Mouse (Mus musculus): ENCODE results near the gene Arid5b. TPM values are rescaled to one million over a fixed set of nuclear protein-coding genes. Genes with fewer than 3 reads are reported as not detected.

Gene Arid5b
- polyA plus RNA-seq, 1 experiment from 2014 or later: 10.6 TPM

GRCm38 (mm10) chr10:68136051-68136450, 142.5 kb downstream of the Arid5b start:
- H3K27me3 ChIP-seq (replicated peaks; ENCODE audit: control insufficient read depth, insufficient read depth, low read length): no peaks in the 10 kb centered on the region
- H3K4me3 ChIP-seq (ENCODE audit: low read depth, low read length): peak overlapping the region; percentile 28

DNA sequence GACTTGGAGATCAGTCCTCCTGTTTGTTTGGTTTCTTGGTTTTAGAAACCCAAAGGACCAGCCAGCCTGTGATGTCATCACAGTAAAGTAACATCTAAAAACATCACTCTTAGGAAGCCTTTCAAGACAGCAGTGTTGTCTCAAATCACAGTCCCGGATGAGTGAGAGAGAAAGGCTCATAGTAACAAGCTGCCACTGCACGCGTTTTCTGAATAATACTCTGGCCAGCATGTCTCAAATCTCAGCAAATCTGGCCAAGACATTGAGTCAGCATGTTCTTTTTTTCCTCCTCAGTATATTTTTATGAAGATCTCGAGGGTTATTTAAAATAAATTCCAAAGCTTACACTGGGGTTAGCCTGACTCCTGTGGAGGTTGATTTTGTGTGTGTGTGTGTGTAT, 143.1 kb downstream of the Arid5b start:
- DNase-seq (ENCODE audit: low spot score): no peak
- H3K27me3 ChIP-seq (replicated peaks; ENCODE audit: control insufficient read depth, insufficient read depth, low read length): no peaks in the 10 kb centered on the region

More at GRCm38 (mm10) chr10:68136051-68136450, 142.5 kb downstream of the Arid5b start:
- DNase-seq (ENCODE audit: low spot score) (no peak), ATAC-seq (peak; percentile 24; the same call in 1 of the 2 replicates)
- Histone ChIP-seq H3K9me3 (replicated peaks; ENCODE audit: control insufficient read depth, low read length) (no peaks in the 10 kb centered on the region), H3K9ac (ENCODE audit: low read length) (peak overlapping the region; percentile 56), H3K4me1 (ENCODE audit: control insufficient read depth, insufficient read depth, low read length) (peaks cover 25% of the 10 kb centered on the region), H3K4me2 (ENCODE audit: low read length) (peak overlapping the region; percentile 70), H3K27ac (ENCODE audit: low read depth, low read length) (peak overlapping the region; percentile 58; the same call in 1 of the 2 replicates), H3K36me3 (ENCODE audit: control insufficient read depth, insufficient read depth, low read length) (no peaks in the 10 kb centered on the region)
- 3% methylated on average over 9 of the region's 9 CpGs for WGBS

DNA sequence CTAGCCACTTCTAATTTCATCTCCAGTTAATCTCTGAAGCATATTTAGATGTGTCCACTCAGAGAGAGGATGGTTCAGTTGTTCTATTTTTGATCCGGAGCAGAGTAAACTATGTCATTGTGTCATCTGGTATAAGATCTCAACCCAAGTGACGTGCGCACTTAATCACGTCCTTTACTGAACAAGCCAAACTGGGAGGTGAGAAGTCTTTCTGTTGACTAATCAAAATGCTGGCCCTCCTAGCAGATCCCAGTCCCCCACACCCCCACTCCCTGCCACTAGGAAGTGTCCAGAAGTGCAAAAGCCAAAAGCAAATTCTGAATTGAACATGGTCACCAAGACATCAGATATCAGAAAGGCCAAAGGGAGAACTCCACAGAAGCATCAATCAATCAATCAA, 144.0 kb downstream of the Arid5b start:
- Histone ChIP-seq H3K36me3 (ENCODE audit: control insufficient read depth, insufficient read depth, low read length) (no peaks in the 10 kb centered on the region), H3K4me2 (ENCODE audit: low read length) (no peak overlapping the region), H3K9me3 (replicated peaks; ENCODE audit: control insufficient read depth, low read length) (no peaks in the 10 kb centered on the region), H3K27ac (ENCODE audit: low read depth, low read length) (no peak overlapping the region), H3K4me3 (ENCODE audit: low read depth, low read length) (no peak overlapping the region), H3K4me1 (ENCODE audit: control insufficient read depth, insufficient read depth, low read length) (peaks cover 21% of the 10 kb centered on the region), H3K27me3 (replicated peaks; ENCODE audit: control insufficient read depth, insufficient read depth, low read length) (no peaks in the 10 kb centered on the region), H3K9ac (ENCODE audit: low read length) (no peak overlapping the region)
- ATAC-seq (no peak), DNase-seq (ENCODE audit: low spot score) (no peak)
- 87% methylated on average over 4 of the region's 4 CpGs for WGBS

More for the DNA sequence above, 143.1 kb downstream of the Arid5b start:
- no peak overlapping the region for H3K4me3 ChIP-seq (ENCODE audit: low read depth, low read length)
- WGBS: 24% methylated on average over 4 of the region's 4 CpGs
- no peak overlapping the region for H3K27ac ChIP-seq (ENCODE audit: low read depth, low read length)
- no peak for ATAC-seq
- peaks cover 25% of the 10 kb centered on the region for H3K4me1 ChIP-seq (ENCODE audit: control insufficient read depth, insufficient read depth, low read length)
- no peaks in the 10 kb centered on the region for H3K36me3 ChIP-seq (ENCODE audit: control insufficient read depth, insufficient read depth, low read length)
- H3K4me2 ChIP-seq (ENCODE audit: low read length): peak overlapping the region; percentile 70; the same call in 1 of the 2 replicates
- no peaks in the 10 kb centered on the region for H3K9me3 ChIP-seq (replicated peaks; ENCODE audit: control insufficient read depth, low read length)
- H3K9ac ChIP-seq (ENCODE audit: low read length): 0 out of 2 replicates have a peak overlapping the region, but pooled peaks have one; percentile 8

DNA sequence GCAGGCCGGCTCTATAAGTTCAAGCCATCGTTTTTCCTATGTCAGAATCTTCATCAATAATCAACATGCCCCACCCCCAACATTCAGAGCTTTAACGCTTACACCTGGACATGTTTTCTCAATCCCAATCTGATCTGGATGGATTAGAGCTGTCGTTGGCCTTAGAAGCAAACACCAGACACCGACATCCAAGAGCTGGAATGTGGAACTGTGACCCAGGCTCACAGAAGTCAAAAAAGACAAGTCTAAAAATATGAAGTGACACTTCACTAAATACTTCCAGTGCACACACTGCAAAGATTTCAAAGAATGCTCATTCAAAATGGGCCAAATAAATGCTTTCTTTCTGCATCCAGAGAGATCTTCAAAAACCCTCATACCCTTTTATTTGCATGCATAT, 144.5 kb downstream of the Arid5b start:
- H3K27ac ChIP-seq (ENCODE audit: low read depth, low read length): no peak overlapping the region
- ATAC-seq (no peak), DNase-seq (ENCODE audit: low spot score) (no peak)
- 87% methylated on average over 5 of the region's 5 CpGs for WGBS
- no peaks in the 10 kb centered on the region for H3K27me3 ChIP-seq (replicated peaks; ENCODE audit: control insufficient read depth, insufficient read depth, low read length)
- H3K4me1 ChIP-seq (ENCODE audit: control insufficient read depth, insufficient read depth, low read length): peaks cover 21% of the 10 kb centered on the region
- no peaks in the 10 kb centered on the region for H3K9me3 ChIP-seq (replicated peaks; ENCODE audit: control insufficient read depth, low read length)
- no peak overlapping the region for H3K4me3 ChIP-seq (ENCODE audit: low read depth, low read length)
- no peaks in the 10 kb centered on the region for H3K36me3 ChIP-seq (ENCODE audit: control insufficient read depth, insufficient read depth, low read length)
- H3K9ac ChIP-seq (ENCODE audit: low read length): no peak overlapping the region
- no peak overlapping the region for H3K4me2 ChIP-seq (ENCODE audit: low read length)

DNA sequence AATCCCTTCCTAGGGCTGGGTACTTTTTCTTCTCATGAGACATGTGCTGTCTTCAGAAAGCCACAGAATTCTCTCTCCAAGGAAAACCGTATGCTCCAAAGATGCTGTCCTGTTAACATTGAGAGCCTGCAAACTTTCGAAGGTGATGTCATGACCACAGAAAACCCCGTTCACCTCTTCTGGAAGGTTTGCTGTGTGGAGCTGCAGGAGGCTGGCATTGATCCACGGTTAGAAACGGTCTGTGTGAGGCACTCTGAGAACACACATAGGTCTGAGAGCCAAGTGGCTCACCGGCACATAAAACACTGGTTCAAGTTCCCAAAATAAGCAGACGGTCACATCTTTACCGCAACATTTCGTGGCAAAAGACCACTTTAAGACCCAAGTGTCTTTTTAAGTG, 145.9 kb downstream of the Arid5b start:
- ATAC-seq (no peak), DNase-seq (ENCODE audit: low spot score) (no peak)
- no peaks in the 10 kb centered on the region for H3K27me3 ChIP-seq (replicated peaks; ENCODE audit: control insufficient read depth, insufficient read depth, low read length)
- H3K36me3 ChIP-seq (ENCODE audit: control insufficient read depth, insufficient read depth, low read length): no peaks in the 10 kb centered on the region
- H3K9ac ChIP-seq (ENCODE audit: low read length): no peak overlapping the region
- peaks cover 21% of the 10 kb centered on the region for H3K4me1 ChIP-seq (ENCODE audit: control insufficient read depth, insufficient read depth, low read length)
- WGBS: 86% methylated on average over 9 of the region's 9 CpGs
- H3K9me3 ChIP-seq (replicated peaks; ENCODE audit: control insufficient read depth, low read length): no peaks in the 10 kb centered on the region
- no peak overlapping the region for H3K4me2 ChIP-seq (ENCODE audit: low read length)
- no peak overlapping the region for H3K27ac ChIP-seq (ENCODE audit: low read depth, low read length)
- H3K4me3 ChIP-seq (ENCODE audit: low read depth, low read length): no peak overlapping the region

GRCm38 (mm10) chr10:68132154-68132553, 146.4 kb downstream of the Arid5b start:
- H3K4me1 ChIP-seq (ENCODE audit: control insufficient read depth, insufficient read depth, low read length): peaks cover 20% of the 10 kb centered on the region
- DNase-seq (ENCODE audit: low spot score) (no peak), ATAC-seq (no peak)
- H3K27me3 ChIP-seq (replicated peaks; ENCODE audit: control insufficient read depth, insufficient read depth, low read length): no peaks in the 10 kb centered on the region
- H3K4me2 ChIP-seq (ENCODE audit: low read length): no peak overlapping the region
- no peak overlapping the region for H3K4me3 ChIP-seq (ENCODE audit: low read depth, low read length)
- WGBS: 87% methylated on average over 5 of the region's 5 CpGs
- H3K27ac ChIP-seq (ENCODE audit: low read depth, low read length): no peak overlapping the region
- H3K9ac ChIP-seq (ENCODE audit: low read length): no peak overlapping the region
- no peaks in the 10 kb centered on the region for H3K9me3 ChIP-seq (replicated peaks; ENCODE audit: control insufficient read depth, low read length)
- H3K36me3 ChIP-seq (ENCODE audit: control insufficient read depth, insufficient read depth, low read length): no peaks in the 10 kb centered on the region

GRCm38 (mm10) chr10:68129651-68130050, 148.9 kb downstream of the Arid5b start:
- no peaks in the 10 kb centered on the region for H3K36me3 ChIP-seq (ENCODE audit: control insufficient read depth, insufficient read depth, low read length)
- H3K27ac ChIP-seq (ENCODE audit: low read depth, low read length): no peak overlapping the region
- DNase-seq (ENCODE audit: low spot score) (no peak), ATAC-seq (no peak)
- H3K4me3 ChIP-seq (ENCODE audit: low read depth, low read length): no peak overlapping the region
- 74% methylated on average over 7 of the region's 7 CpGs for WGBS
- H3K27me3 ChIP-seq (replicated peaks; ENCODE audit: control insufficient read depth, insufficient read depth, low read length): no peaks in the 10 kb centered on the region
- H3K9me3 ChIP-seq (replicated peaks; ENCODE audit: control insufficient read depth, low read length): no peaks in the 10 kb centered on the region
- no peak overlapping the region for H3K4me2 ChIP-seq (ENCODE audit: low read length)
- H3K4me1 ChIP-seq (ENCODE audit: control insufficient read depth, insufficient read depth, low read length): no peaks in the 10 kb centered on the region; the same call in 1 of the 2 replicates
- H3K9ac ChIP-seq (ENCODE audit: low read length): no peak overlapping the region

DNA sequence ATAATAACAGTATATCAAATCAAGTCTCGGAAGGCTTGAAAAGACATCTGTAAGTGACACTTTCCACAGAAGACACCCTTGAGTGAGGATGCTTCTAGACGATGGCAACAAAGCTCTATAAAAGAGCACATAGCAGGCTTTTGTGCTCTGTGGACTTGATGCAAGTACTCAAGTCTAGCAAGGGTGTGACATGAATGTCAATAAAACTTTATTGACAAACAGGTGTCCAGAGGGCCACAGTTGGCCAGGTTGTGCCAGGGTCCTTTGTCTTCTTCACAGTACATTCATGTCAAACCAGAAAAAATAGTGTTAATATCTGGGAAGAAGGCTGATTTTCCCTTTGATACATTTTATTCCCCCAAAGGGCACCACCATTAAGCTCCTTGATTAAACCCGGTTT, 149.5 kb downstream of the Arid5b start:
- ATAC-seq (no peak), DNase-seq (ENCODE audit: low spot score) (no peak)
- no peaks in the 10 kb centered on the region for H3K27me3 ChIP-seq (replicated peaks; ENCODE audit: control insufficient read depth, insufficient read depth, low read length)
- H3K9me3 ChIP-seq (replicated peaks; ENCODE audit: control insufficient read depth, low read length): no peaks in the 10 kb centered on the region
- H3K4me2 ChIP-seq (ENCODE audit: low read length): no peak overlapping the region
- H3K4me1 ChIP-seq (ENCODE audit: control insufficient read depth, insufficient read depth, low read length): no peaks in the 10 kb centered on the region; the same call in 1 of the 2 replicates
- H3K27ac ChIP-seq (ENCODE audit: low read depth, low read length): no peak overlapping the region
- no peak overlapping the region for H3K4me3 ChIP-seq (ENCODE audit: low read depth, low read length)
- 77% methylated on average over 3 of the region's 3 CpGs for WGBS
- no peak overlapping the region for H3K9ac ChIP-seq (ENCODE audit: low read length)
- H3K36me3 ChIP-seq (ENCODE audit: control insufficient read depth, insufficient read depth, low read length): no peaks in the 10 kb centered on the region

GRCm38 (mm10) chr10:68128441-68128848, 150.1 kb downstream of the Arid5b start:
- Histone ChIP-seq H3K36me3 (ENCODE audit: control insufficient read depth, insufficient read depth, low read length) (no peaks in the 10 kb centered on the region), H3K4me2 (ENCODE audit: low read length) (no peak overlapping the region), H3K4me1 (ENCODE audit: control insufficient read depth, insufficient read depth, low read length) (no peaks in the 10 kb centered on the region; the same call in 1 of the 2 replicates), H3K27me3 (replicated peaks; ENCODE audit: control insufficient read depth, insufficient read depth, low read length) (no peaks in the 10 kb centered on the region), H3K4me3 (ENCODE audit: low read depth, low read length) (no peak overlapping the region), H3K27ac (ENCODE audit: low read depth, low read length) (no peak overlapping the region), H3K9me3 (replicated peaks; ENCODE audit: control insufficient read depth, low read length) (no peaks in the 10 kb centered on the region), H3K9ac (ENCODE audit: low read length) (no peak overlapping the region)
- DNase-seq (ENCODE audit: low spot score) (no peak), ATAC-seq (no peak)
- WGBS: 72% methylated on average over 10 of the region's 10 CpGs

Measured in forebrain, embryonic 14.5 days (tissue).